Mouse (Mus musculus): ENCODE data around the gene Zcchc7.

GRCm38 (mm10) chr4:44958776-44959175 is 203.1 kb downstream of the Zcchc7 start:
- TF ChIP-seq EP300 (IDR thresholded peaks at IDR 0.05; ENCODE audit: low read depth) (no peak), CTCF (IDR thresholded peaks at IDR 0.05; ENCODE audit: low read depth) (no peak)

Data from liver, embryonic 14.5 days (tissue).